Mouse (Mus musculus): ENCODE measurements around the gene Gipc3. TPM values are rescaled to one million over a fixed set of nuclear protein-coding genes. Genes with fewer than 3 reads are reported as not detected.

Gene Gipc3
- 0.05 and 0.10 TPM in 2 replicates for polyA plus RNA-seq (2015; fragmentation: Nextera tagmentation; extraction: Ambion mirVana)

GRCm38 (mm10) chr10:81342686-81343505 lies at the start of gene Gipc3:
Gene Gipc3, minus strand, starts transcription at chr10:81343266.
- 5% methylated on average over 50 of the region's 67 CpGs for WGBS
- Histone ChIP-seq H3K4me3 (ENCODE audit: low read length) (peak within 1 kb of the TSS; percentile 56), H3K4me2 (ENCODE audit: low read depth, low read length) (peak within 1 kb of the TSS; percentile 90), H3K36me3 (ENCODE audit: control insufficient read depth, insufficient read depth, low read length) (peaks cover 7% of the 10 kb centered on the region), H3K9me3 (ENCODE audit: control insufficient read depth, low read length) (no peaks in the 10 kb centered on the region), H3K27me3 (ENCODE audit: control insufficient read depth, insufficient read depth, low read depth, low read length) (peaks cover 36% of the 10 kb centered on the region), H3K9ac (ENCODE audit: low read length) (peak within 1 kb of the TSS; percentile 72), H3K27ac (ENCODE audit: low read length) (no peak within 1 kb of the TSS), H3K4me1 (replicated peaks; ENCODE audit: control insufficient read depth, insufficient read depth, low read length) (peaks cover 23% of the 10 kb centered on the region)
- ATAC-seq (ENCODE audit: low read depth), result 0 out of 2 replicates have a peak, but pooled peaks have one; percentile 11

- WGBS, result 53% methylated on average over 14 of the region's 14 CpGs
Observed at GRCm38 (mm10) chr10:81392781-81393185, 49.7 kb upstream of the Gipc3 start, which contains the start of gene Smim24. Gene Smim24, plus strand, starts transcription at chr10:81393051.

GRCm38 (mm10) chr10:81392270-81392669 lies 49.2 kb upstream of the Gipc3 start:
- Histone ChIP-seq H3K4me3 (ENCODE audit: low read length) (no peak overlapping the region), H3K36me3 (ENCODE audit: control insufficient read depth, insufficient read depth, low read length) (peaks cover 19% of the 10 kb centered on the region), H3K27me3 (ENCODE audit: control insufficient read depth, insufficient read depth, low read depth, low read length) (no peaks in the 10 kb centered on the region), H3K4me2 (ENCODE audit: low read depth, low read length) (no peak overlapping the region), H3K9ac (ENCODE audit: low read length) (no peak overlapping the region), H3K4me1 (replicated peaks; ENCODE audit: control insufficient read depth, insufficient read depth, low read length) (peaks cover 22% of the 10 kb centered on the region), H3K27ac (ENCODE audit: low read length) (no peak overlapping the region), H3K9me3 (ENCODE audit: control insufficient read depth, low read length) (no peaks in the 10 kb centered on the region)
- WGBS, result 80% methylated on average over 6 of the region's 6 CpGs
- no peak for ATAC-seq (ENCODE audit: low read depth)

More at GRCm38 (mm10) chr10:81392781-81393185, 49.7 kb upstream of the Gipc3 start, which contains the start of gene Smim24:
- H3K4me2 ChIP-seq (ENCODE audit: low read depth, low read length), result peak within 1 kb of the TSS; percentile 68
- H3K4me3 ChIP-seq (ENCODE audit: low read length), result peak within 1 kb of the TSS; percentile 43
- peaks cover 22% of the 10 kb centered on the region for H3K4me1 ChIP-seq (replicated peaks; ENCODE audit: control insufficient read depth, insufficient read depth, low read length)
- peak within 1 kb of the TSS; percentile 73 for H3K9ac ChIP-seq (ENCODE audit: low read length)
- ATAC-seq (ENCODE audit: low read depth), result peak; percentile 5; the same call in 1 of the 2 replicates
- H3K27ac ChIP-seq (ENCODE audit: low read length), result peak within 1 kb of the TSS; percentile 72
- H3K27me3 ChIP-seq (ENCODE audit: control insufficient read depth, insufficient read depth, low read depth, low read length), result no peaks in the 10 kb centered on the region
- peaks cover 18% of the 10 kb centered on the region for H3K36me3 ChIP-seq (ENCODE audit: control insufficient read depth, insufficient read depth, low read length)
- H3K9me3 ChIP-seq (ENCODE audit: control insufficient read depth, low read length), result no peaks in the 10 kb centered on the region

- H3K4me2 ChIP-seq (ENCODE audit: low read depth, low read length), result no peak overlapping the region
- no peak overlapping the region for H3K27ac ChIP-seq (ENCODE audit: low read length)
- no peak overlapping the region for H3K4me3 ChIP-seq (ENCODE audit: low read length)
- no peaks in the 10 kb centered on the region for H3K27me3 ChIP-seq (ENCODE audit: control insufficient read depth, insufficient read depth, low read depth, low read length)
- H3K9ac ChIP-seq (ENCODE audit: low read length), result no peak overlapping the region
- H3K4me1 ChIP-seq (replicated peaks; ENCODE audit: control insufficient read depth, insufficient read depth, low read length), result peaks cover 25% of the 10 kb centered on the region
- H3K9me3 ChIP-seq (ENCODE audit: control insufficient read depth, low read length), result no peaks in the 10 kb centered on the region
- ATAC-seq (ENCODE audit: low read depth), result no peak
- 86% methylated on average over 13 of the region's 13 CpGs for WGBS
- H3K36me3 ChIP-seq (ENCODE audit: control insufficient read depth, insufficient read depth, low read length), result peaks cover 26% of the 10 kb centered on the region
Observed at GRCm38 (mm10) chr10:81390678-81390965, 47.6 kb upstream of the Gipc3 start.

- no peaks in the 10 kb centered on the region for H3K27me3 ChIP-seq (ENCODE audit: control insufficient read depth, insufficient read depth, low read depth, low read length)
- peak; percentile 63 for ATAC-seq (ENCODE audit: low read depth)
- H3K4me1 ChIP-seq (replicated peaks; ENCODE audit: control insufficient read depth, insufficient read depth, low read length), result peaks cover 31% of the 10 kb centered on the region
- H3K36me3 ChIP-seq (ENCODE audit: control insufficient read depth, insufficient read depth, low read length), result peaks cover 26% of the 10 kb centered on the region
- 0 out of 2 replicates have a peak overlapping the region, but pooled peaks have one; percentile 26 for H3K9ac ChIP-seq (ENCODE audit: low read length)
- H3K4me2 ChIP-seq (ENCODE audit: low read depth, low read length), result no peak overlapping the region
- H3K4me3 ChIP-seq (ENCODE audit: low read length), result no peak overlapping the region
- 59% methylated on average over 23 of the region's 23 CpGs for whole genome bisulfite sequencing
- H3K27ac ChIP-seq (ENCODE audit: low read length), result peak overlapping the region; percentile 28; the same call in 1 of the 2 replicates
- H3K9me3 ChIP-seq (ENCODE audit: control insufficient read depth, low read length), result no peaks in the 10 kb centered on the region
Observed at GRCm38 (mm10) chr10:81389801-81390677, 47.0 kb upstream of the Gipc3 start.

GRCm38 (mm10) chr10:81389373-81389772 lies 46.3 kb upstream of the Gipc3 start:
- H3K9ac ChIP-seq (ENCODE audit: low read length), result 0 out of 2 replicates have a peak overlapping the region, but pooled peaks have one; percentile 26
- H3K4me1 ChIP-seq (replicated peaks; ENCODE audit: control insufficient read depth, insufficient read depth, low read length), result peaks cover 33% of the 10 kb centered on the region
- H3K4me2 ChIP-seq (ENCODE audit: low read depth, low read length), result no peak overlapping the region
- no peak overlapping the region for H3K4me3 ChIP-seq (ENCODE audit: low read length)
- ATAC-seq (ENCODE audit: low read depth), result no peak
- H3K36me3 ChIP-seq (ENCODE audit: control insufficient read depth, insufficient read depth, low read length), result peaks cover 26% of the 10 kb centered on the region
- no peaks in the 10 kb centered on the region for H3K27me3 ChIP-seq (ENCODE audit: control insufficient read depth, insufficient read depth, low read depth, low read length)
- 45% methylated on average over 3 of the region's 3 CpGs for WGBS
- H3K9me3 ChIP-seq (ENCODE audit: control insufficient read depth, low read length), result no peaks in the 10 kb centered on the region
- H3K27ac ChIP-seq (ENCODE audit: low read length), result peak overlapping the region; percentile 28; the same call in 1 of the 2 replicates

GRCm38 (mm10) chr10:81388505-81389055 lies 45.5 kb upstream of the Gipc3 start, which contains the start of gene Gm48552:
Gene Gm48552, plus strand, starts transcription at chr10:81389005.
- Histone ChIP-seq H3K9me3 (ENCODE audit: control insufficient read depth, low read length) (no peaks in the 10 kb centered on the region), H3K36me3 (ENCODE audit: control insufficient read depth, insufficient read depth, low read length) (peaks cover 26% of the 10 kb centered on the region), H3K27ac (ENCODE audit: low read length) (peak within 1 kb of the TSS; percentile 28; the same call in 1 of the 2 replicates), H3K4me1 (replicated peaks; ENCODE audit: control insufficient read depth, insufficient read depth, low read length) (peaks cover 29% of the 10 kb centered on the region), H3K9ac (ENCODE audit: low read length) (0 out of 2 replicates have a peak within 1 kb of the TSS, but pooled peaks have one; percentile 26), H3K27me3 (ENCODE audit: control insufficient read depth, insufficient read depth, low read depth, low read length) (no peaks in the 10 kb centered on the region), H3K4me2 (ENCODE audit: low read depth, low read length) (no peak within 1 kb of the TSS), H3K4me3 (ENCODE audit: low read length) (no peak within 1 kb of the TSS)
- 43% methylated on average over 5 of the region's 5 CpGs for WGBS
- no peak for ATAC-seq (ENCODE audit: low read depth)

GRCm38 (mm10) chr10:81387716-81388115 lies 44.6 kb upstream of the Gipc3 start:
- ATAC-seq (ENCODE audit: low read depth), result no peak
- peaks cover 22% of the 10 kb centered on the region for H3K4me1 ChIP-seq (replicated peaks; ENCODE audit: control insufficient read depth, insufficient read depth, low read length)
- H3K27ac ChIP-seq (ENCODE audit: low read length), result no peak overlapping the region
- H3K9me3 ChIP-seq (ENCODE audit: control insufficient read depth, low read length), result no peaks in the 10 kb centered on the region
- H3K27me3 ChIP-seq (ENCODE audit: control insufficient read depth, insufficient read depth, low read depth, low read length), result no peaks in the 10 kb centered on the region
- no peak overlapping the region for H3K4me2 ChIP-seq (ENCODE audit: low read depth, low read length)
- peaks cover 26% of the 10 kb centered on the region for H3K36me3 ChIP-seq (ENCODE audit: control insufficient read depth, insufficient read depth, low read length)
- no peak overlapping the region for H3K4me3 ChIP-seq (ENCODE audit: low read length)
- 91% methylated on average over 20 of the region's 20 CpGs for WGBS
- H3K9ac ChIP-seq (ENCODE audit: low read length), result no peak overlapping the region

Data from lung, embryonic 16.5 days (tissue).